Mouse (Mus musculus): ENCODE data around the gene Ifrd2.
A peak's percentile ranks its signal among the peaks of the same experiment; 100 is the strongest.

The Ifrd2 gene

GRCm38 (mm10) chr9:107576357-107577107 is 10.9 kb upstream of the Ifrd2 start, which contains the start of gene Hyal1:
Gene Hyal1, plus strand, starts transcription at chr9:107576927.
- peak; percentile 85 for DNase-seq (ENCODE audit: low spot score)

- no peak for DNase-seq (ENCODE audit: low spot score)
These were observed 9.6 kb upstream of the Ifrd2 start for GRCm38 (mm10) chr9:107577871-107578270.

GRCm38 (mm10) chr9:107578587-107578986 is 8.9 kb upstream of the Ifrd2 start, which contains the start of gene Naa80:
Gene Naa80, plus strand, starts transcription at chr9:107578887.
- no peak for DNase-seq (ENCODE audit: low spot score)

- DNase-seq (ENCODE audit: low spot score) = no peak
These were observed 8.2 kb upstream of the Ifrd2 start for GRCm38 (mm10) chr9:107579023-107579900.

- DNase-seq (ENCODE audit: low spot score) = peak; percentile 86
These were observed 6.7 kb upstream of the Ifrd2 start, which contains the start of gene Hyal3 for GRCm38 (mm10) chr9:107580501-107581317. Gene Hyal3, plus strand, starts transcription at chr9:107580818.

GRCm38 (mm10) chr9:107581584-107581983 is 5.9 kb upstream of the Ifrd2 start:
- no peak for DNase-seq (ENCODE audit: low spot score)

GRCm38 (mm10) chr9:107582509-107583062 is 4.9 kb upstream of the Ifrd2 start:
- no peak for DNase-seq (ENCODE audit: low spot score)

GRCm38 (mm10) chr9:107583174-107583573 is 4.3 kb upstream of the Ifrd2 start:
- no peak for DNase-seq (ENCODE audit: low spot score)

GRCm38 (mm10) chr9:107586504-107586903 is 938 bp upstream of the Ifrd2 start:
- DNase-seq (ENCODE audit: low spot score) = no peak

GRCm38 (mm10) chr9:107587833-107588639 is 594 bp downstream of the Ifrd2 start:
- DNase-seq (ENCODE audit: low spot score) = no peak

- DNase-seq (ENCODE audit: low spot score) = no peak
These were observed 2.8 kb downstream of the Ifrd2 start for GRCm38 (mm10) chr9:107590058-107590772.

- DNase-seq (ENCODE audit: low spot score) = no peak
These were observed 3.3 kb downstream of the Ifrd2 start for GRCm38 (mm10) chr9:107590773-107591060.

GRCm38 (mm10) chr9:107593101-107593976 is 5.9 kb downstream of the Ifrd2 start:
- no peak for DNase-seq (ENCODE audit: low spot score)

GRCm38 (mm10) chr9:107594281-107595062 is 7.0 kb downstream of the Ifrd2 start:
- no peak for DNase-seq (ENCODE audit: low spot score)

- no peak for DNase-seq (ENCODE audit: low spot score)
These were observed 9.5 kb downstream of the Ifrd2 start for GRCm38 (mm10) chr9:107596619-107597569.

- DNase-seq (ENCODE audit: low spot score) = no peak
These were observed 10.9 kb downstream of the Ifrd2 start for GRCm38 (mm10) chr9:107598385-107598784.

- DNase-seq (ENCODE audit: low spot score) = no peak
These were observed 12.0 kb downstream of the Ifrd2 start for GRCm38 (mm10) chr9:107599433-107599832.
